Mouse (Mus musculus) forebrain, postnatal 0 days (tissue): Measurements from ENCODE around the gene Pkhd1. TPM values are rescaled to one million over a fixed set of nuclear protein-coding genes. Genes with fewer than 3 reads are reported as not detected.

Experiments
- ATAC-seq: fragments of 200-750 bp; cut with Nextera tagmentation; 2 replicates; pipeline ENCODE4 v1.8.0; 2017; ENCODE audit warnings: mild to moderate bottlenecking, moderate library complexity
- DNase-seq: peaks from one replicate; pipeline ENCODE4 v3.0.0-alpha.2; 2015
- H3K27ac ChIP-seq: fragments of 300-500 bp; sonication (generic); 2 replicates; pipeline ENCODE4 v1.5.1; 2014; ENCODE audit warnings: low read depth, mild to moderate bottlenecking, antibody characterized with exemption, low read length, moderate library complexity, mixed read lengths
- H3K27me3 ChIP-seq: fragments of 300-500 bp; sonication (generic); 2 replicates; pipeline ENCODE4 v1.6.1; 2014; ENCODE audit warnings: mild to moderate bottlenecking, low read length, mixed read lengths; ENCODE audit not compliant: insufficient read depth
- H3K36me3 ChIP-seq: fragments of 300-500 bp; sonication (generic); 2 replicates; pipeline ENCODE4 v1.6.1; 2014; ENCODE audit warnings: mild to moderate bottlenecking, moderate library complexity; ENCODE audit not compliant: insufficient read depth
- H3K4me1 ChIP-seq: fragments of 300-500 bp; sonication (generic); 2 replicates; pipeline ENCODE4 v1.6.1; 2014; ENCODE audit warnings: antibody characterized with exemption; ENCODE audit not compliant: insufficient read depth
- H3K4me2 ChIP-seq: fragments of 300-500 bp; sonication (generic); 2 replicates; pipeline ENCODE4 v1.6.1; 2014; ENCODE audit warnings: low read depth, mild to moderate bottlenecking, moderate library complexity
- H3K4me3 ChIP-seq: fragments of 300-500 bp; sonication (generic); 2 replicates; pipeline ENCODE4 v1.5.1; 2014; ENCODE audit warnings: low read depth, low read length, mixed read lengths
- H3K9ac ChIP-seq: fragments of 300-500 bp; sonication (generic); 2 replicates; pipeline ENCODE4 v1.6.1; 2014; ENCODE audit warnings: mild to moderate bottlenecking
- H3K9me3 ChIP-seq: fragments of 300-500 bp; sonication (generic); 2 replicates; pipeline ENCODE4 v1.6.1; 2016; ENCODE audit warnings: low read length
- CTCF ChIP-seq: sonication (generic); IDR thresholded peaks from 2 replicates; pipeline ENCODE4 v1.5.1; 2016; ENCODE audit warnings: antibody characterized with exemption, control low read depth, low read depth
- WGBS: fragments of 180-500 bp; shearing (Covaris S2); extraction: QIAGEN DNeasy Blood & Tissue Kit; methylation state at CpG from one replicate; pipeline ENCODE4 v1.1.7; 2014; 5-methylcytosine and 5-hydroxymethylcytosine counted together
- polyA plus RNA-seq: library from polyadenylated mRNA; unstranded; fragments of >200 nt; fragmentation: Nextera tagmentation; extraction: Ambion mirVana; gene quantifications from 2 replicates; pipeline ENCODE4 v1.2.1, GENCODE M21; 2015
- total RNA-seq: library from RNA; depleted of rRNA; stranded (reverse); fragments of >200 nt; gene quantifications from 2 replicates; pipeline ENCODE4 v1.2.3, GENCODE M21; 2014

The Pkhd1 gene
- total and polyA plus RNA-seq, 2 experiments from 2014 or later = 0.01 to 0.05 TPM

- DNase-seq = no peak
- no peak for ATAC-seq
- 66% methylated on average over 5 of the region's 5 CpGs for WGBS
Measured at GRCm38 (mm10) chr1:20590488-20590887, 27.4 kb downstream of the Pkhd1 start.

GRCm38 (mm10) chr1:20571469-20571868 lies 46.4 kb downstream of the Pkhd1 start:
- no peak for TF ChIP-seq CTCF
- no peak for DNase-seq
- H3K9ac ChIP-seq = no peak overlapping the region
- H3K4me3 ChIP-seq = no peak overlapping the region
- no peak for ATAC-seq
- no peak overlapping the region for H3K4me2 ChIP-seq
- no peaks in the 10 kb centered on the region for H3K4me1 ChIP-seq
- no peaks in the 10 kb centered on the region for H3K27me3 ChIP-seq
- no peak overlapping the region for H3K27ac ChIP-seq
- H3K9me3 ChIP-seq = no peaks in the 10 kb centered on the region
- no peaks in the 10 kb centered on the region for H3K36me3 ChIP-seq
- WGBS = 84% methylated on average over 5 of the region's 5 CpGs

More at GRCm38 (mm10) chr1:20590488-20590887, 27.4 kb downstream of the Pkhd1 start:
- Histone ChIP-seq H3K9me3 (no peaks in the 10 kb centered on the region), H3K36me3 (no peaks in the 10 kb centered on the region), H3K27ac (no peak overlapping the region), H3K27me3 (no peaks in the 10 kb centered on the region), H3K4me3 (no peak overlapping the region), H3K4me1 (no peaks in the 10 kb centered on the region), H3K4me2 (no peak overlapping the region), H3K9ac (no peak overlapping the region)
- no peak for TF ChIP-seq CTCF

GRCm38 (mm10) chr1:20569430-20569829 lies 48.4 kb downstream of the Pkhd1 start:
- Histone ChIP-seq H3K9ac (no peak overlapping the region), H3K4me3 (no peak overlapping the region), H3K9me3 (no peaks in the 10 kb centered on the region), H3K4me1 (no peaks in the 10 kb centered on the region), H3K27me3 (no peaks in the 10 kb centered on the region), H3K4me2 (no peak overlapping the region), H3K36me3 (no peaks in the 10 kb centered on the region), H3K27ac (no peak overlapping the region)
- TF ChIP-seq CTCF = no peak
- ATAC-seq (no peak), DNase-seq (no peak)
- 54% methylated on average over 3 of the region's 3 CpGs for WGBS

GRCm38 (mm10) chr1:20558443-20558842 lies 59.4 kb downstream of the Pkhd1 start:
- Histone ChIP-seq H3K27ac (no peak overlapping the region), H3K4me1 (no peaks in the 10 kb centered on the region), H3K9me3 (no peaks in the 10 kb centered on the region), H3K9ac (no peak overlapping the region), H3K27me3 (no peaks in the 10 kb centered on the region), H3K36me3 (no peaks in the 10 kb centered on the region), H3K4me2 (no peak overlapping the region), H3K4me3 (no peak overlapping the region)
- TF ChIP-seq CTCF = no peak
- 93% methylated on average over 6 of the region's 6 CpGs for WGBS
- ATAC-seq (no peak), DNase-seq (no peak)

GRCm38 (mm10) chr1:20554398-20554797 lies 63.5 kb downstream of the Pkhd1 start:
- no peaks in the 10 kb centered on the region for H3K36me3 ChIP-seq
- H3K4me2 ChIP-seq = no peak overlapping the region
- no peak overlapping the region for H3K9ac ChIP-seq
- H3K9me3 ChIP-seq = no peaks in the 10 kb centered on the region
- peak; percentile 71 for TF ChIP-seq CTCF
- H3K4me3 ChIP-seq = no peak overlapping the region
- ATAC-seq = peak; percentile 50
- H3K27ac ChIP-seq = no peak overlapping the region
- no peaks in the 10 kb centered on the region for H3K27me3 ChIP-seq
- 35% methylated on average over 6 of the region's 6 CpGs for WGBS
- peak; percentile 61 for DNase-seq
- no peaks in the 10 kb centered on the region for H3K4me1 ChIP-seq

- no peak for ATAC-seq
- no peak for DNase-seq
- no peak overlapping the region for H3K4me3 ChIP-seq
- H3K27me3 ChIP-seq = no peaks in the 10 kb centered on the region
- no peak overlapping the region for H3K9ac ChIP-seq
- no peaks in the 10 kb centered on the region for H3K4me1 ChIP-seq
- H3K4me2 ChIP-seq = no peak overlapping the region
- WGBS = 76% methylated on average over 4 of the region's 4 CpGs
- H3K36me3 ChIP-seq = no peaks in the 10 kb centered on the region
- no peaks in the 10 kb centered on the region for H3K9me3 ChIP-seq
- TF ChIP-seq CTCF = no peak
- no peak overlapping the region for H3K27ac ChIP-seq
Measured at GRCm38 (mm10) chr1:20551334-20551733, 66.5 kb downstream of the Pkhd1 start.

- no peak for DNase-seq
- H3K4me3 ChIP-seq = no peak overlapping the region
- no peaks in the 10 kb centered on the region for H3K4me1 ChIP-seq
- no peak overlapping the region for H3K9ac ChIP-seq
- TF ChIP-seq CTCF = no peak
- H3K9me3 ChIP-seq = no peaks in the 10 kb centered on the region
- no peaks in the 10 kb centered on the region for H3K27me3 ChIP-seq
- no peak overlapping the region for H3K4me2 ChIP-seq
- no peak overlapping the region for H3K27ac ChIP-seq
- no peak for ATAC-seq
- whole genome bisulfite sequencing = 66% methylated on average over 4 of the region's 4 CpGs
- H3K36me3 ChIP-seq = no peaks in the 10 kb centered on the region
Measured at GRCm38 (mm10) chr1:20544526-20544925, 73.3 kb downstream of the Pkhd1 start.
